Mouse (Mus musculus) left cerebral cortex, adult 18-20 months (tissue): ENCODE results near the gene Cox11. TPM values are rescaled to one million over a fixed set of nuclear protein-coding genes. Genes with fewer than 3 reads are reported as not detected.

Source experiments
- DNase-seq, 2 experiments: peaks; one replicate each; pipeline ENCODE4 v3.0.0; 2021 to 2022; ENCODE audit warnings: low spot score in 2 of 2, mixed read lengths in 1 of 2
- total RNA-seq, 2 experiments: library from RNA; stranded (reverse); gene quantifications; 2 replicates each; pipeline ENCODE4 v1.2.3; 2021

Gene Cox11
- total RNA-seq, 2 experiments from 2014 or later, result 26.4 to 30.5 TPM

DNA sequence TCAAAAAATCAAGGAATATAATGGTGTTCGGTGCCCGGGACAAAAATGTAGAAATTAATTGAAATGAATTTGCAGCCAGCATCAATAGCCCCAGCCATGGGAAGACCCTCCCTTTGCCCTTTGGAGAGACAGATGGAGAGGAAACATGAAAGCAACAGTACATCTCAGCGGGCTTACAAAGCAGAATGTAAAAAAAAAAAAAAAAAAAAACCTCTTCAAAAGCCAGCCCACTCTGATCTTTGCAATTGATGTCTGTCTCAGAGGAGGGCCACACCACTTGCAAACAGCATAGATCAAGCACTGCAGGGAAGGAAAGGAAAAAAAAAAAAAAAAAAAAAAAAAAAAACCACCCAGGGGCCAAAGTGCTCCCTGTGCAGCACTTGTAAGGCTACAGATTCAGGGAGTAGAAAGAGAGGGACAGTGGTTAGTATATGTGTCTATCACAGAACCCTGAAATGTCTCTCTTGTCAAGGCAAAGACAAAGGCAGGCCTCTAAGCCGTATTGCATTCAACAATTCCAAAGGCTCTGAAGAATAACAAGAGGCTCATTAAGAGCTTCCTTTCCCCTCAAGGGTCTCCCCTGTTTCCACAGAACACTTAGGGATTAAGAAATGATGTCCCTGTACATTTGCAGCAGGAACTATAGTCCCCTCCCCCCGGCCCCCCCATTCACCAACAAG lies 25.8 kb downstream of the Cox11 start:
- no peak for DNase-seq

DNA sequence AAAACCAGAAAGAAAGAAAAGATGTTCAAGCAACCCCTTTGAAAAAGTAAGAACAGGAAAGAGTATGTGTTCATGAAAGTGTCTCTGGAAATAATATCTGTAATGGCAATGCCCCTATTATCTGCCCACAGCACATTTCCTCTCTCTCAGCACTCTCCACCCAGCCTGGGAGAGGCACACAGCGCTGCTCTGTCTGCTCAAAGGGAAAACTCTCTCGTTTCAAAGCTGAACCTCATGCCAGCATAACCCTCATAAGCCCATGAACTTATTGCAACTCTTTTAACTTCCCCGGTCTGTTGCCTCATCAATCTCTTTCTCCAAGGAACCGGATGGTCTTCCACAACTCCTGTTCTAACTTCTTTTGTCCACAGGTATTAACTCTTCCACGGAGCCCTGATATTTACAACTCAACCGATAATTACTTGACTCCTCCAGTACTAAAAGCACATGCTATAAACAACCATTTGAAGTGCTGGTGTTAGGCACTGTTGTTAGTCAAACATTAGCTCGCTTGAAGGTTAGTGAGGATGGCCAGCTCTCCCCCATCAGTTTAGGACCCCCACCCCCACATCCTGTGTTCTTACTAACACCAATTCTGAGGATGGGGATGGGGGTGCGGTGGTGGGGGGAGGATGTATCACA lies 26.5 kb downstream of the Cox11 start:
- DNase-seq, result no peak

DNA sequence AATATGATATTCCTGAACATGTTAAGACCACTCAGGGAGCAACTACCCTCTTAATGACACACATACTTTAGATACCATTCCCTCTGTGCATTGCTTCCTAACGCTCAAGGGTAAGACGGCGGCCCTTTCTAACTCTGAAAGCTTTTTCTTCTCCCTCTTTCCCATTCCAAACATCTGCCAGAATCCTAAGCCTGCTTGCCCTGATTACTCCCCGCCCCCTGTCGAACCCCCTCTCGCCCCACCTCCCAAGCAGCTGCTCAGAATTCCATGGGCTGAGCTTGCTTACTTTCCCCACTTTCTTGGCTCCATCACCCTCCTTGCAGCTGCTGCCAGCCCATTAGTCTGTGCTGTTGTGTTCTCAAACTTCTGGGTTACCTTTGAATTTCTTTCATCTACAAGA lies 27.2 kb downstream of the Cox11 start:
- no peak for DNase-seq

GRCm38 (mm10) chr11:90666144-90666757 lies 28.3 kb downstream of the Cox11 start:
- DNase-seq, result no peak

GRCm38 (mm10) chr11:90666916-90667315 lies 28.9 kb downstream of the Cox11 start:
- DNase-seq, result no peak

- no peak for DNase-seq
Measured at GRCm38 (mm10) chr11:90667325-90667724, 29.4 kb downstream of the Cox11 start.

- no peak for DNase-seq
Measured at GRCm38 (mm10) chr11:90675479-90676110, 37.6 kb downstream of the Cox11 start.

DNA sequence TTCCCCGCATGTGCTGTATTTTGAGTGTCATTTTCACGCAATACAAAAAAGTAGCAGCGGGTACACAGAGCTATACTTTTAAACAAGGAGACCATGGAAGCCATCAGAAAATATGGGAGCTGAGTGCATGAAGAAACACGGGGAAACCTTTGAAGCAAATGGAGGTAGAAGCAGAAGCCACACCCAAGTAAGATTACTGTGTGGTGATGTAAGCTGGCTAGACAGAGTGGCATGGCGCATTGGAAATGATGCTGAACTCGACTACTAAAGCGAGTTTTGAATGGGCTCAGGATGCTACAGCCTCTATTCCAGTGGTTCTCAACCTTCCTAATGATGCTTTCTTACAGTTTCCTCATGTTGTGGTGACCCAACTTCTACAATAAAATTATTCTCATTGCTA lies 39.1 kb downstream of the Cox11 start:
- no peak for DNase-seq

DNA sequence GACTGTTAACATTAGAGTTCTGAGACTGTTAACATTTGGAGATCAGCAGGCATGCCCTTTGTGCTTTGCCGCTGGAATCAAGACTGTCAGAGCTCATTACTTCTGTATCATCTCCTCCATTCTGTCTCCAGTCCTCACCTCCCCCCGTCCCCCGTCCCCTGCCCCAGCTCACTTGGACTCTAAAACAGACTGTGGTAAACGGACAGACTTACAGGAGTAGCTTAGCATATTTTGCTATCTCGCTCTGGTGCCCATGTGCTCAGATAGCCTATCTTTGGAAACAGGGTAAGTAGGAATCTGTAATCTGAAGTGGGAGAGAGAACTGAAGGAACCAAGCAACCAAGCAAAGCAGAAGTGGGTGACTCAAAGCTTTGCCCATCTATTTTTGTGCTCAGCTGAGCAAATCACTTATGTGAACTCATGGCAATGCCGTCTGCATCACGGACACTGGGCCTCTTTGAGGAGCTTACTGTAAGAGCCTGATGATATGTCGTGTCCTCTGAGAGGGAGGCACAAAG lies 39.9 kb downstream of the Cox11 start:
- DNase-seq, result peak; percentile 13 to 35

GRCm38 (mm10) chr11:90678582-90678981 lies 40.6 kb downstream of the Cox11 start:
- no peak for DNase-seq

GRCm38 (mm10) chr11:90681171-90681570 lies 43.2 kb downstream of the Cox11 start:
- no peak for DNase-seq

- DNase-seq, result no peak
Measured at GRCm38 (mm10) chr11:90684765-90685164, 46.8 kb downstream of the Cox11 start.

DNA sequence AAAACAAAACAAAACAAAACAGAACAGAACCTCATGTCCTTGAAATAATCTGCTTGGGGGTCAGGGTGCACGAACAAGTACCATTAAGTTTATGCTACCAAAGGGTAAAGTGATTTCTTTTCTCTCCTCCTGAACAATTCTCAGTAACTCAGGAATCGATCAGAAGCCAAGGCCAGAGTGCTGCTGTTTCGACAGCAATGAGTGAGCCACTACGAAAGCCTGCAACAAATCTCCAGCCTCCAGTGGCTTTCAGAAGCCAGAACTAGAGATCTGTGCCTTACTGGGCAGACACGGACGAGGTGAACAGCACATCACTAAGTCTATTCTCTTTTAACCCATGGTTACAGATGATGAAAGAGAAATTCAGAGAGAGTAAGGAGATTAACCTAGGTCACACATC lies 47.2 kb downstream of the Cox11 start:
- DNase-seq, result no peak

DNA sequence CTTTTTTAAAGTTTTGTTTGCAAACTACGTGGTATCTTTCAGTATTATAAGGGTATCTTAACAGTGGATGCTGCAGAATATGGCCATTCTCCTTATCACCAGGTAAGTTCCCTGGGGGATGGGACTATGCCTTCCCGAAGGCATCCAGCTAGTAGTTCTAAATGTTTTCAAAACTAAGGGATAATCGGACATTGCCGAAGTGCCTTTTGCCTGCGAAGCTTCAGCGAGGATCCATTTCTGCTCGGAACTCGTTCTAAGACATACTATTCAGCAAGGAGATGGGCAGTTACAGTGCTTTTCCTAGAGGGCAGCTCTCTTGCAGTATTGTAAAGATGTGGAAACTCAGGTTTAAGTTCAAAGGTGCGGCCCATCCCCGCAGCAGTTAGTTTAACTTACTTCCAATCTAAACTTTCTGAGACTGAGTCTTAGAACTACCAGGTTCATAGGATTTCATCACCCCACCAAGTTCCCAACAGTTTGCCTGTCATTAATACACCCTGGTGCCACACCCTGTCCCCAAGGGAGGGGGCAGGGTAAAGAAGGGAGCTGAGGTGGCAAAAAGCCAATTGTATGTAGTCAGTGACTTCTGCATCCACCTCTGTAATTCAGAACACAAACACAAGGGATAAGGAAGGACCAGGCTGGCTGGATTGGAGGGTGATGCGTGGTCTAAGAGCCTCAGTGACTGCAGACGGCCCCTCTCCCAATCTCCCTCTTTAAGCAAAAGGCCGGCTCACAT lies 48.5 kb downstream of the Cox11 start:
- no peak for DNase-seq

DNA sequence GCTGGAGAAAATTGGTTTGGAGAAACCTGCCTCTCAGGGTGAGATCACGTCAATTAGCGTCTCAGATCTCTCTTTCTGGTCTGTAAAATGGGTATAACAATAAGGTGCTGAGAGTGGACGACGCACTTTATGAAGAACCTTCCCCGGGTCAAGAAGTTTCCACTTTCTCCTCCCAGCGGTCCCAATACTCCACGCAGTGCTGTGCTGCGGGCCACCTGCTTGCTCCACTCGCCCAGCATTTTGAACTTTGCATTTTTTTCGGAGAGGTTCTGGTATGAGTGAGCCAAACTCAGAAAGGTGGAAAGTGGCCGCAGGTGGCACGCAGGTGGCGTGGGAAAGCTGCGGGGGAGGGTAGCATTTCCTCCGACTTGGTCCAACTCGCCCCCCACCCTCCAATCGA lies 49.1 kb downstream of the Cox11 start:
- no peak for DNase-seq

DNA sequence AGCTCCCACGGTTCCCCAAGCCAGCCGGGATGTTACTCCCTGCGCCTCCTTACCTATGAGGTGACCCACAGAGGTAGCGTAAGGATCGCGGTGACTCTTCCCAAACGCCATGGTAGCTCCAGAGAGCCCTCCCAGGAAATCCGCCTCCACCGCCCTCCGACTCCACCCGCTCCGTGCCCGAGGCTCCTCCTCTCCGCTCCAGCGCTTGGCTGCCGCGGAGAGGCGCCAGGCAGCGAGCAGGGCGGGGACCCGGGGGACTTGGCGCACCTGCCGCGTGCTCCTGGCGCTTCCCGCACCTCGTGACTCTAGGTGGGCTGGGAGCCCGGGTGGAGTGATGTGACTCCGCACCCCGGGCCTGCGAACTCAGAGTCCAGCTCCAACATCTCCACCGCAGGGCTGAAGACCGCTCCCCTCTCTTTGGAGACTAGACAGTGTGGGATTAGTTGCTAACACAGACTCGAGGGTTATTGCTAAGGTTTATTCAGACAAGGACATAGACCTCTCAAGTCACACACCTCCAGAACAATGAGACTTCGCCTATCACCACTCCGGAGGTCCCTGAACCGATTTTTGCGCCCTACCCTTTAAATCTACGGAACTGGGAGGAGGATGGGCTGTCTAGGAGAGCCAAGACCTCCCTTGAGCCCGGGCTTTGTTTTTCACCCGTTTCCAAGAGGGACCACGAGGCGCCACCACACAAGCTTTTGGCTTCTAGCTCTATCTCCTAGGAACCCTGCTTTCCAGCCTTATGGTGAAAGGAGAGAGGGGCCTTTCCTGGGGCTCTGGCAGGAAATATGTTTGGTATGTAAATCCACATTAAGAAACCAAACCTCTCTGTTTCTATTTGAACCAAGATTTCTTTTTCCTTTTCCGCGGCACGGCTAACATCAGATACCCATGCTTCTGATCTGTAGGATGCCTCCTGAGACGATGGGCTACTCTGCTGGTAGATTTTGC lies 49.8 kb downstream of the Cox11 start, which contains the start of gene Tom1l1:
Gene Tom1l1 (minus strand): TSS at position 907 of the 957 bp plus-strand sequence.
- peak; percentile 82 to 86 for DNase-seq

DNA sequence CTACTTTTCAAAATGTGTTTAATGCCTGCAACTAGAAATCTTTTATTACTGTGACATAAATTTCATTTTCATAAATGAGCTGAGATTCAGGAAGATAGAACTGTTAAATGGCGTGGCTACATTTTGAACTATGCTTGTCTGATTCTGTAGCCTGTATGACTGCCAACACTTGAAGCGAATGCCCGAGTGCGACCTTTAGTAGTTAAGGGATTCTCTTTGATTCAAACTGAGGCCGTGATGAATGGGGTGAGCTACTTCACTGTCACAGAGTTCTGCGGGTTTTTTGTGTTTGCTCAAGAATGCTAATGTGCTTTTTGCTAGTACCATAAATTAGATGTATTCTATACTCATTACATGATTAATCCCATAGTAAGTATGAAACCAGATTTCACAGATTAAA lies 52.4 kb downstream of the Cox11 start:
- DNase-seq, result no peak

- no peak for DNase-seq
Measured at GRCm38 (mm10) chr11:90694206-90694605, 56.2 kb downstream of the Cox11 start.
